Mouse (Mus musculus) lung, postnatal 4 days (tissue): Measurements from ENCODE around the gene Cd27.
"Not testable (repeated sequence)": the region's sequence is repeated elsewhere in the genome, so short reads cannot be mapped to it uniquely, and the experiment has no call there.

Experiments used
- DNase-seq, 2 experiments: peaks; one replicate each; pipeline ENCODE4 v3.0.0; 2021

The Cd27 gene

DNA sequence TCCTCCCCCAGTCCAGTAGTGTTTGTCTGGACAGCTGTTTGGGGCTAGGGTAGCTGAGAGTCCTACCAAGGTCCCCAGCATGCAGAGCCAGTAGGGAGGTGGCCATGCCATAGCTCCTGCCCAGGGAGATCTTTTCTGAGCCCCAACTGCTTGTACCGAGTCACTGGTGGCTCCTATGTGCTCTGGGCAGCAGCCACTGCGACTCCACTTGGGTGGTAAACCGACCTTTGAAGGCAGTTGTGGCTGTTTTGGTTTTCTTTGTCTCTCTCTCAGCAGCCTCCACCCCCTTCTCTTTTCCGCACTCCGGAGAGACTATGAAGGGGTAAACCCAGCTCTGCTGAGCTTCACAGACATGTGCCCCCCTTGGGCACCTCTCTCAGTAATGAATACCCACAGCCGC, at the start of gene Cd27:
Cd27 (minus strand) TSS at position 229 of the 400 bp plus-strand sequence.
- no peak for DNase-seq

DNA sequence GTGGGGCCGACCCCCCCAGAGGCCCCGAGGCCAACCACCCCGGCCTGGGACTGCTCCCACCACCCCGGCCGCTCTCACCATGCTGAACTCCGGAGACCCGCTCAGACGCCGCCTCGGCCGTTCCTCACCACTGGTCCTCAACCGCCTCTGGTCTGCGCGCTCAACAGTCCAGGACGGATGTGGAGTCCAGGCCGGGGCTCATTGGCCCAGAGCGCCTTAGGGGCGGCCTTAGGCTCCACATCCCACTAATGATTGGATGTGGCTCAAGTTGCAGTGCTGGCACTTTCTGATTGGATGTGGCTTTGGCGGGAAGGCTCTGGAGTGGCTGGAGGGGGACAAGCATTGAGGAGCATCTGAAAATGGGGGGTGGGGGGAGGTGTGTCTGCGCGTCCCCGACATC, 49.1 kb upstream of the Cd27 start, which contains the start of gene Tuba3a:
Tuba3a (minus strand) TSS at position 153 of the 400 bp plus-strand sequence.
- no peak for DNase-seq

DNA sequence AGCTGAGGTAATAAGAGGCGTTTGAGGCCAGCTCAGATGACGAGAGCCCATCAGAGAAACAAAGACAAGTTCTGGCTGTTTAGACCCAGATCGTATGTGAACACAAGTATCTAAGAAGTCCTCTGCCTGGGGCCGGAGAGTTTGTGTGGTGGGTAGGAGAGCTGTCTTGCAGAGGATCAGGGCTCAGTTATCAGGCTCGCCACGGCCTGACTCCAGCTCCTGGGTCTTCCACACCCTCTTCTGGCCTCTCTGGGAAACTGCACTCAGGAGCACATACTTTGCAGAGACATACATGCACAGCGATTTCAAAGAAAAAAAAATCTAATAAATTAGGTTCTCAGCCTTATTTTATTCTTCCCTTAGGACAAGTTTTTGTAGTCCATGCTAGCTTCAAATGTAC, 47.9 kb upstream of the Cd27 start:
- DNase-seq: no peak

DNA sequence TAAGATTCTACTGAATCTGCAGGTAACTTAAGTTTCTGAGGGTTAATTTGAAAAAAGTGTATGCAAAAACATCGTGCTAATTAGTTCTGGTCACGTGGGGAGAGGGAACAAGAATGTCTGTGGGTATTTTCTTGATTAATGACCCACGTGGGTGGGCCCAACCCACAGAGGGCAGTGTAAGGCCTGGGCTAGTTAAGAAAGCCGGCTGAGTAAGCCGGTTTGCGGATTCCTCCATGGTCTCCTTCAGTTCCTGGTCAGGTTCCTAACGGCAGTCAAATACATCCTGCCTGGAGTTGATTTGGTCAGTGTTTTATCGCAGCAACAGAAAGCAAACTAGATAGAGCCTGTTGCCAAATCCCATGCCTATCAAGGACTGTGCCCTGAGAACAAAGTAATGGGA, 47.4 kb upstream of the Cd27 start:
- DNase-seq: no peak

DNA sequence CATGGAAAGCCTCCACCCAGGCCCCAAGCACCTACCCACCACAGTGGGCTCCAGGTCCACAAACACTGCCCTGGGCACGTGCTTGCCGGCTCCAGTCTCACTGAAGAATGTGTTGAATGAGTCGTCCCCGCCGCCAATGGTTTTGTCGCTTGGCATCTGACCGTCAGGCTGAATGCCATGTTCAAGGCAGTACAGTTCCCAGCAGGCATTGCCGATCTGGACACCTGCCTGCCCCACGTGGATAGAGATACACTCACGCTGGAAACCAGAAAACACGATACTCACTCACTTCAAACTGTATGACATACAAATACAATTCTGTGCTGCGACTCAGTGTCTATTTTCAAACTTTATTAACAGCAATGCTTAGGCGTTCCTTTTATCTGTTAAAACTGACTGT, 45.9 kb upstream of the Cd27 start:
- not testable (repeated sequence) for DNase-seq

DNA sequence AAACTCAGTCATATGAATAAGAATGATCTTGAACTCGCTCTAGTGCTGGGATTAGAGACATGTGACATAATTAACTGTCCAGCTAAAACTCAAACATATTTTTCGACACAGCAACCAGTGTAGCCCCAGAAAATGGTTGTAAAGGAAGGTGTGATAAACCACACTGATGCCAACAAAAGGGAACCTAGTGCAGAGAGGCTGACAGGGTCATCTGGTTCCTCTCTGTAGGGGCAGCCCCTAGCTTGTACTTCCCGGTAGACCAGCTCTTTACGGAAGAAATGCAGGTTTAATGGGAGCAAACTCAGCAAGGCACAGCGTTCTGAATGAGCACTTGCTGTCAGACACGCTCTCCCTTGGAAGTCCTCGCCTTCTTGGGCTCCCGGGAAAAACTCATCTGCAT, 42.9 kb upstream of the Cd27 start:
- DNase-seq: no peak

DNA sequence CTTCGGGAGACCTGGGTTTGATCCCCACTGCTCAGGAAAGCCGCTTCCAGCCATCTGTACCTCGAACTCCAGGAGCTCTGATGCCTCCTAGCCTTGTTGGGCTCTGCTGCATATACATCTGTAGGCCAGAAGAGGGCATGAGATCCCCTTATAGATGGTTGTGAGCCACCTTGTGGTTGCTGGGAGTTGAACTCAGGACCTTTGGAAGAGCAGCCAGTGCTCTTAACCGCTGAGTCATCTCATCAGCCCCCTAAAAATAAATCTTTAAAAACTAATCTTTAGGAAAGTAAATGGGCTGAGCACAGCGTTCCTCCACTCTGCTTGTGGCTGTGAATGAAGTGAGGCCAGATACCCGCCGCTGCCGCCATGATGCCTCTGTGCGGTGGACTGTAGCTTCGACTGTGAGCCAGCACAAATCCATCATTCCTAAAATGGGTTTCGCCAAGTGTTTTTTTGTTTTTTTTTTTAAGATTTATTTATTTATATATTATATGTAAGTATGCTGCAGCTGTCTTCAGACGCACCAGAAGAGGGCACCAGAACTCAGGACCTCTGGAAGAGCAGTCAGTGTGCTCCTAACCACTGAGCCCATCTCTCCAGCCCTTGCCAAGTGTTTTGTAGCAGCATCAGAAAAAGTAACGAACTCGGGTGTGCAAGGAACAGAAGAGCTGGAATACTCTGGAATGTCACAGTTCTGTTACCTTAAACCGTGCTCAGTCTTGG, 38.2 kb upstream of the Cd27 start:
- peak; percentile 72 for DNase-seq

DNA sequence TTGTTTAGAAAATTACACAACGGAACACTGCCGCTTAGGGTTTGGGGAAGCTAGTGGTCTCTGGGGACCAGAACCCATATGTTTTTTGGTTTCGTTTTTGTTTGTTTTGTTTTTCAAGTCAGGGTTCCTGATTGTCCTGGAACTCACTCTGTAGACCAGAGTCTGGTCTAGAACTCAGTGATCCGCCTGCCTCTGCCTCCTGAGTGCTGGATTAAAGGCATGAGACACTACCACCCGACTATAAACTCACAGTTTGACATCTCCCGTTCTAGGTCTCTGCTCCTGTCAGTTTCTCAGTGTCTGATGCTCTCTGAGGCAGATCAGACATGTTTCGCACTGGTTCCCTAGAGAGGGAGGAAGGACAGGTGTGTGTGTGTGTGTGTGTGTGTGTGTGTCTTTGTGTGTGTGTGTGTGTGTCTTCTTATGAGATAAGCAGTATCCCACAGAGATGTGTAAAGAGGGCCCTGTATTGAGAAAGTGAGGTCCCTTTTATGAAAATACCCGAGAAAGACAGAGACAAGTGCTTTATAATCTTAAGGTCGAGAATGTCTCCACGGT, 35.5 kb upstream of the Cd27 start:
- DNase-seq: no peak

DNA sequence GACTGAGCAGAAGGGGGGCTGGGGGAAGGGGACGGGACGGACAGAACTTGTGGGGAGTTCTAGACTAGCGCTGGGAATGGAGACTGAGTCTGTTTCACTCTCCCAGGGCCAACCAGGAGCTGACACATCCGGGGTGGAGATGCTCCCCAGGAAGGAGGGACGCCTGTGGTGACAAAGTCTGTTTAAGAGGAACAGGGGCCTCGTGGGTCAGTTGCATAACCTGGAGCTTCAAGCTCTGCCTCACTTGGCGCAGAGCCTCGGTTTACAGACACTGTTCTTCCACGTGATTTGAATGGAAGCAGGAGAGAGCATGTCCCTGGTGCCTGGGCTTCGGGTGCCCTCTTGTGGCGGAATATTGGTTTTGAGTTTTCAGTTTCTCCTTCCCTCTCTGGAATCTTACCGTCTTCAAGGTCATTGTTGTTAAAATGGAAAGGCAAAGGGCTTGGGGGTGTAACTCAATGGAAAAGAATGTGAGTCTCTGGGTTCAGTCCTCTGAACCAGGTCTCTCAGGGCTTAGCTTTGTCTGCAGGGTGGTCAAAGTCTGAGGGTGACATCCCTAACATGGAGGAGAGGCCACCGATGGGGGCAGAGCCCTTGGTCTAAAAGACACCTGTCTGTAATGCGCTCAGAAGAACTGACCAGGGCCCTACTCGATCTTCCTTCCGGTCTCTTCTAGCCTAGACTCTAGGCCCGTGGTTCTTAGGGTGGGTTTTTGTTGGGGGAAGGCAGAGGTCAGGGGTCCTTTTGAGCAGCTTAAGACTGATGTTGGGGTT, 34.8 kb upstream of the Cd27 start:
- DNase-seq: peak; percentile 92 to 93

DNA sequence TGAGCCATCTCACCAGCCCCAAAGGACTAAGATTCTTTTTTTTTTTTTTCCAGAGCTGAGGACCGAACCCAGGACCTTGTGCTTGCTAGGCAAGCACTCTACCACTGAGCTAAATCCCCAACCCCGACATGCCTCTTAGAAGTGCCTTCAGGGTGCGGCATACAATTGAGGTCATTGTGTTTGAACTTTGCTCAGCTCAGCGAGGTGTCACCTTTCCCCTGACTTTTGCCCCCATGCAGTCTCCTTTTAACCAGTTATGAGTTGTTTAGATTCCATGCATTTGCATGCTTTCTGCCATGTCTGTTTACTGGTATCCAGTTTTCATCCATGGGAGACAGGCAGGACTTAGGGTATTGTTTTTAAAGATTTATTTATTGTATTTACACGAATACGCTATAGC, 32.0 kb upstream of the Cd27 start:
- no peak for DNase-seq

DNA sequence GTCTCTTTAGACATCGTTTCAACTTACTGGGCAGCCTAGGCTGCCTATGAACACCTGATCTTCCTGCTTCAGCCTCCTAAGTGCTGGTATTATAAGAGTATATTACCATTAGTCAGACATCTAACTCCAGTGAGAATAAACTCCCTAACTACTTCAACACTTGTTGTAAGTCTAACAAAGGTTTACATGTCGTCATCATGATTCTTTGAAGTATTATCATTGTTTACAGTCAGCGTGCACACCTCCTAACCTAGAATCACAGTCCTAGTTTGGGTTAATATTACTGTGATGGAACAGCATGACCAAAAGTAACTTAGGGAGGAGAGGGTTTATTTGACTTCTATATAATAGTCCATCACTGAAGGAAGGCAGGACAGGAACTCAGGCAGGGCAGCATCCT, 30.7 kb upstream of the Cd27 start:
- no peak for DNase-seq

DNA sequence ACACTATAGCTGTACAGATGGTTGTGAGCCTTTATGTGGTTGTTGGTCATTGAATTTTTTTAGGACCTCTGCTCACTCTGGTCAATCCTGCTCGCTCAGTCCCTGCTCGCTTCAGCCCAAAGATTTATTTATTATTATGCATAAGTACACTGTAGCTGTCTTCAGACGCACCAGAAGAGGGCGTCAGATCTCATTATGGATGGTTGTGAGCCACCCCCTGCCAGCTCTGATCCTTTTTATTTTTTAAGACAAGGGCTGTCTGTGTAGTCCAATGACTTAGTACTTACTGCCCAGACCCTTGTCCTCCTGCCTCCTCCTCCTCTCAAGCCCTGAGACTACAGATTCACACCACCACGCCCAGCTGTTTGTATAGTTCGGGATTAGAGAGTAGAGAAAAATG, 29.8 kb upstream of the Cd27 start:
- not testable (repeated sequence) for DNase-seq

DNA sequence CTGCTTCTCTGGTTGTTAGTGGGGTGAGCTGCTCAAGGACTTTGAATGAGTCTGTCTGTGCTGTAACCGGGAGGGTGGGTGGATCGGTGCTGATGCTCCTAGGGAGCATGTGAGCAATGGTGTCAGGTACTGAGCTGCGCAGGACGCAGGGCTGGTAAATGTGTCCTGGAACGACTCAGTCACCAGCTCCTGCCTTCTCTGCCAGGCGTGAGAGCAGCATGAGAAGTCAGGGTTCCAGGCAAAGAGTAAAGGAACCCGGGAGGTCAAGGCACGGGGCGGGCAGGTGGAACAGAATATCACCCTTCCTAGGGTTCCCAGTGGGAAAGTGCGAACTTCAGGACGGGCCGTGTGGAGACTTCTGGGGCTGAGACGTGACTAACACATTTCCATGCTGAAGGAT, 29.3 kb upstream of the Cd27 start:
- no peak for DNase-seq

DNA sequence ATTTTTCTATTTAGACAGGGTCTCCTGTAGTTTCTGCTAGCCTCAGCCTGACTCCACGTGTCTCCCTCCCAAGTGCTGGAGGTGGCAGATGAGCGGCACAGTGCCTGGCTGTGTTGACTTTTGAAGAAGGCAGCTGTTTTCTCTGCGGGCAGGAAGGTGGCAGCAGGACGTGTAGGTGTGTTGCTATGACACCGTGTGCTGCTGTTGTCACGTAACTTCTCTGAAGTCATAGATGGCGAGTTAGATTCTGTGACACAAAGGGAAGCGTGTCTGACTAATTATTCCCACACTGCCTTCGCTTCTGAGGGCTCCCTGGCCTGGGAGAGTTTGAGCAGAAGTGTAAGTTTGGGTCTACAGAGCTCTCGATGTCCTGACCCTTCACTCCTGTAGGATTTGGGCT, 28.4 kb upstream of the Cd27 start:
- DNase-seq: peak in 1 of 2 experiments; percentile 36

DNA sequence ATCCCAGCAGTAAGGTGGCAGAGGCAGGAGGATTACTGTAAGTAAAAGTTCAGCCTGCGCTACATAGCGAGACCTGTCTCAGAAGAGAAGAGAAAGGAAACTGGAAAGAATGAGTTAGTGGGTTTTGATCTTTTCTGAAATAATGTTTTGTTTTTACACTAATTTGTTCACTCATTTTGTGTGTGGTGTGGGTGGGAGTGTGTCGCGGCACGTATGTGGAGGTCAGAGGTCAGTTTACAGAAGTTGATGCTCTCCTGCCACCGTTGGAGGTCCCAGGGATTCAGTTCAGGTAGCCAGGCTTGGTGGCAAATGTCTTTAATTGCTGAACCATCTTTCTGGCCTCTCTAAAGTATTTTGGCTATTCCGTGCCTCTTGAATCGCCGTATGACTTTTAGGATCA, 27.4 kb upstream of the Cd27 start:
- no peak for DNase-seq

DNA sequence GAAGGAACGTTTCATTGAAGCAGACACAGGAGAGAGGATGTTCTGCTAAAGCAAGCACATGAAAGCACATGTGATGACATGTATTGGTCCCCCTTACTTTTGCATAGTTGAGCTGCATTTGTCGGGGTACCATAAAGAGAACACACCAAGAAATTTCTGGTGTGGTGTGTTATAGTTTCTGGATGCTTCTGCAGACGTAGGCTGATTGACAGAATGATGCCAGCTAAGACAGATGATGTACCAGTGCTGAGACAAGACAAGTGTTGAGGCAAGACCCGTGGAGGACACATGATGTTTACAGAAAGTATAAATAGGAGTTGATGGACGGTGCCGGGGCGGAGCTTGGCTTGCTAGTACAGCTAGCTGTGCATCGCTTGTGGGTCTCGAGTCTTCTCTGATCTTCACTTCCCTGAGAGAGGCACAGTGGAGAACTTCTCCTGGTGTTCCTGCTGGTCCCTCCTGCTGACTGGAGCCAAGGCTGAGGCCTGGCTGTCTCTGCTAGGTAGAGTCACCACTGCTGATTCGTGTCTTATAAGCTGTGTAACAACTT, 23.3 kb upstream of the Cd27 start:
- no peak for DNase-seq

DNA sequence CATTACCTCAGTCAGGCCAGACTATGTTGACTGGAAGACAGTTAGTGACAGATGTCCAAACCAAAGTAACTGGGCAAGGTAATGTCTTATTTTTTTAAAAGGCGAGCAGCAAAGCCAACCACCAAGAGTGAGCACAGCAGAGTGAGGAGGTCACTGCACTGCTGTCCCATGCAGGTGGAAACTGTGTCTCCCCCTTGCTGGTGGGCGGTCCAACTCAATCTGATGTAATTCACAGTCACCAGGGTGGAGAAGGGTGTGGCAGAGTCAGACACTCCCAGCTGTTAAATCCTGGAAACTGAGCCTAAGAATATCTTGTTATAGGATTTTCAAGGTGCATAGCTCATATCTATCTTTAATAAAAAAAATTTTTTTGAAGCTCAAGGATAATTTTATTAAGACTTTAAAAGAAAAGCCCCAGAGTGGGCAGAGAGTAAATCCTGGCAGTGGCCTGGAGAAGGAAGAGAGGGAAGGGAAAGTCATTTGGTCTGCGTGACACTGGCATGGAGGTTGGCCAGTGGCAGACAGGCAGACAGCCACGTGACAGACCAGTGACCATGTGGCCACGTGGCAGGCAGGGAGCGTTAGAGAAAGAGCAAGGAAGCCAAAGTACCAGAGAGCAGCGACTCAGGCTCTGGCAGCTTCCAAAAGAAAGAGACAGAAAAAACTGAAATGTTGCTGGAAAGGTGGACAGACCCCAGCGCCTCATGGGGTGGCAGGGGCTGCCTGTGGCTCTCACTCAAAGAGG, 19.6 kb upstream of the Cd27 start:
- peak; percentile 30 to 41 for DNase-seq

DNA sequence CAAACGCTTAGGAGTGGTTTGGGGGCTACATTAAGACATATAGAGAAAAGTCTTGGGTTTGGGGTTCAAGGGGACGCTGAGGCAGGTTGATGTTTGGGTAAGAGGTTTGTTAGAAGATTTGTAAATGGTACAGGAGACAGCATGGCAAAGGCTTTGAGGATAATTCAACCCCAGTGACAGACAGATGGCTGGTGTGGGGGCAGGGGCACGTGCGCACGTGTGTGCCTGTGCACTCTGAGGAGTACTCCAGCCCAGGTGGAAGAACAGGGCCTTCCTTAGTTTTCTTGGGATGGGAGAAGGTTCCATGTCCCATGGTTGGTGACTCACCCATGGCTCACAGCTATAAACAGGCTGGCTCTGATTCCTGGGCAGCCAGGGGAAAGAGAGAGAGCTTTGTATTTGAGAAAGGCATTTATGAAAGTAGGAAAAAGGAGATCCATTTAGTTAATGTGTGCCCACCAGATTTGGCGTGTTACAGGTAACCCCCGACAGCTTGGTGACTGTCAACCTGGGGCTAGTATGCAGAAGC, 18.8 kb upstream of the Cd27 start:
- DNase-seq: no peak

DNA sequence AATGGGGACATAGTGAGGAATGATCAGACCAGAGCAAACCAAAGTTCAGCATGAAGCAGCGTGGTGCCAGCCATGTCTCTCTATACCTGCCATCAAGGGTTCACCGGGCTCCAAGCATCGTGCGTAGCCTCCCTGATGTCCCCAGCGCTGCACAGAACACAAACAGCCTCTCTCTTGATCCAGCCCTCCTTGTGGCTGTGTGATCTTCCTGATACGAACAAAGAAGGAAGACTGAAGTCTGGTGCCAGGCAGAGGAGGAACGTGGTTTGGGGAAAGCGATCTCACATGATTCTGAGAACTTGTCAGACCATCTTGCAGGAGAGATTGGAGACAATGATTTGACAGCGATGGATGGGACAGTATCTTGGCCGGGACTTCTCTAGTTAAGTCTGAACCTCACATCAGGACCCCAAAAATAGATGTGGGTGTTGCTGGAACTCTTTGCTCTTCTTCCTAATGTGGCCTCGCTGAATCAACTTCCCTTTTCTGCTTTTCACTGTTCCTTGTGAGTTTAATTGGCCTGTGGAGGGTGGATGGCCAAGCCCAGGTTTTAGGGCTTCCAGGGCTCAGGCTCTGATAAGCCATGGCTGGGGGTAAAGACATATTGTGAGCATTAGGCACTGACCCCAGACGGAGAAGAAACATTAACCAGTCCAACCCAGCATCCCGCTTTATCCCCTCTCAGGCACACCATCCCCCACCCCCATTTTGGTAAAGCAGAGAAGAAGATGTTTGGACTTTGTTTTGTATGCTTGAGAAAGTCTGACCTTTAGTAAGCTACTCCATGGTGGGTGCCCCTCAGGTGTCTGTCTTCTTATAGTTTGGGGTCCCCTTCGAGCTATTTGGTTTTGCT, 17.3 kb upstream of the Cd27 start:
- DNase-seq: no peak

DNA sequence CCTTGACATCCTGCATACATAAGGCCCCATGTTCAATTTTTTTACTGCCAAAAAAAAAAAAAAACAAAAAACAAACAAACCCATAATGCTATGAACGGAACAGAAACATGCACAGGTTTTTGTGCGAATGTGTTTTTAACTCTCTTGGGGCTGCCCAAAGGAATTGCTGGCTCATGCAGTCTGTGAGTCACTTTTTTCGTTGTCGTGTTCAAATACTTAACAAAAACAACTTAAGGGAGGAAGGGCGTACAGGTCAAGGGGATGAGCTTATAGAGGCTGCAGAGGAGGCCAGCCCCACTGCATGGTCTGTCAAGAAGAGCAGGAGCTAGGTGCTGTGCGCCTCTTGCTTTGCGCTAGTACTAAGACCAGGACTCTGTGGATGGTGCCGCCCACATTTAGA, 15.9 kb upstream of the Cd27 start:
- no peak for DNase-seq

DNA sequence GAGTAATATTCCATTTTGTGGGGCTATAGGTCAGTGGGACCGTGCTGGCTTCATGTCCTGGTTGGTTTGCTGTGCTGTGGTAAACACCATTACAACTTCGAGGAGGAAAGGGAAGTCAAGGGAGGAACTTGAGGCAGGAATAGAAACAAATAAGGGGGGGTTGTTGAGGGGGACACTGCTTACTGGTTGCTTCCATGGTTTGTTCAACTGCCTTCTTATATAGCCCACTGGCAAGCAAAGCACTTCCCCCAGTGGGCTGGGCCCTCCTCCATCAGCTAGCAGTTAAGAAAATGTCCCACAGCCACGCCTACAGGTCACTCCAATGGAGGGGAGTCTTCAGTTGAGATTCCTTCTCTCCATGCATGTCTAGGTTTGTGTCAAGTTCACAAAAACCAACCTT, 15.5 kb upstream of the Cd27 start:
- peak in 1 of 2 experiments; percentile 30 for DNase-seq

DNA sequence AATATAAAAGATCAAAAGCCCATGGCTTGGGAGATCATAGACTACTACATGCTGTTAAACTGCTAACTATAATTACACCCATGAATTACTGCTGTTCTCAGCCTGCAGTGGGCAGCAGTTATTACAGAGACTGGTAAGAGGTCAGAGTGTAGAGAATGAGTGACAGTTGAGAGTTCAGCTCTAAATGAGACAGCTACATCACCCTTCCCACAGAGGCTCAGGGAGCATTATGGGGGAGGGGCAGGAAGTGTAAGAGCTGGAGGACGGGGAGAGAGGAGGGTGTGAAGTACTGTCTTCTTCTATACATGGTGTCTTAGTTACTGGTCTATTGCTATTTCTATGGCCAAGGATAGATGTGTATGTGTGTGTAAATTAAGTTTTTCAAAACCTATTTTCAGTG, 7.7 kb upstream of the Cd27 start:
- DNase-seq: no peak
